Mouse (Mus musculus) myocyte (in vitro differentiated cells): ENCODE results near the gene Dhfr. TPM values are rescaled to one million over a fixed set of nuclear protein-coding genes. Genes with fewer than 3 reads are reported as not detected.

ENCODE experiments used
- H3K27me3 ChIP-seq: one replicate; pipeline ENCODE4 v1.6.1; 2011; ENCODE audit not compliant: control insufficient read depth, insufficient read depth, insufficient read length
- H3K36me3 ChIP-seq: one replicate; pipeline ENCODE4 v1.6.1; 2011; ENCODE audit not compliant: control insufficient read depth, insufficient read depth
- H3K4me2 ChIP-seq: one replicate; pipeline ENCODE4 v1.6.1; 2011; ENCODE audit warnings: low read depth, control low read depth
- H3K4me3 ChIP-seq: one replicate; pipeline ENCODE4 v1.5.1; 2011; ENCODE audit warnings: mild to moderate bottlenecking, control low read depth, moderate library complexity
- H3K79me2 ChIP-seq: one replicate; pipeline ENCODE4 v1.6.1; 2011; ENCODE audit not compliant: control insufficient read depth, insufficient read depth
- H3ac ChIP-seq: one replicate; pipeline ENCODE4 v1.6.1; 2011; ENCODE audit not compliant: control insufficient read depth, insufficient read length
- CEBPB ChIP-seq: IDR thresholded peaks from 2 replicates; pipeline ENCODE4 v1.6.1; 2011; ENCODE audit warnings: mild to moderate bottlenecking, moderate library complexity; ENCODE audit not compliant: poor library complexity, insufficient read depth, severe bottlenecking
- E2F4 ChIP-seq: IDR thresholded peaks from one replicate; pipeline ENCODE4 v1.6.1; 2011; ENCODE audit warnings: mild to moderate bottlenecking, control low read depth, moderate library complexity; ENCODE audit not compliant: insufficient read depth
- MAX ChIP-seq: IDR thresholded peaks from one replicate; pipeline ENCODE4 v1.6.1; 2011; ENCODE audit warnings: low read depth, mild to moderate bottlenecking, control low read depth
- MYOD1 ChIP-seq, 3 experiments: IDR thresholded peaks; one replicate each; pipeline ENCODE4 v1.6.1; 2011; ENCODE audit warnings: control low read depth in 2 of 3, low read depth in 2 of 3, mild to moderate bottlenecking in 2 of 3, moderate library complexity in 1 of 3; ENCODE audit not compliant: insufficient read length in 2 of 3, control insufficient read depth in 1 of 3
- MYOG ChIP-seq, 3 experiments: IDR thresholded peaks; one replicate each; pipeline ENCODE4 v1.6.1; 2011; ENCODE audit warnings: control low read depth in 2 of 3, low read depth in 2 of 3, mild to moderate bottlenecking in 2 of 3; ENCODE audit not compliant: insufficient read length in 2 of 3, control insufficient read depth in 1 of 3, insufficient read depth in 1 of 3
- POLR2A ChIP-seq: IDR thresholded peaks from one replicate; pipeline ENCODE4 v1.6.1; 2011; ENCODE audit warnings: low read depth, mild to moderate bottlenecking, control low read depth, moderate library complexity; ENCODE audit not compliant: insufficient read length
- POLR2AphosphoS2 ChIP-seq: IDR thresholded peaks from one replicate; pipeline ENCODE4 v1.6.1; 2011; ENCODE audit warnings: low read depth, control low read depth; ENCODE audit not compliant: insufficient read length
- REST ChIP-seq: IDR thresholded peaks from one replicate; pipeline ENCODE4 v1.6.1; 2011; ENCODE audit warnings: mild to moderate bottlenecking, control low read depth, moderate library complexity; ENCODE audit not compliant: insufficient read depth, insufficient read length
- SRF ChIP-seq: IDR thresholded peaks from one replicate; pipeline ENCODE4 v1.6.1; 2011; ENCODE audit warnings: low read depth; ENCODE audit not compliant: control insufficient read depth, insufficient read length
- TCF12 ChIP-seq: IDR thresholded peaks from one replicate; pipeline ENCODE4 v1.6.1; 2011; ENCODE audit warnings: mild to moderate bottlenecking, control low read depth; ENCODE audit not compliant: poor library complexity, insufficient read depth, severe bottlenecking
- TCF3 ChIP-seq: IDR thresholded peaks from one replicate; pipeline ENCODE4 v1.6.1; 2011; ENCODE audit warnings: low read depth, control low read depth; ENCODE audit not compliant: insufficient read length
- USF1 ChIP-seq: IDR thresholded peaks from one replicate; pipeline ENCODE4 v1.6.1; 2011; ENCODE audit warnings: low read depth, mild to moderate bottlenecking, control low read depth, moderate library complexity
- polyA plus RNA-seq: library from polyadenylated mRNA; unstranded; fragments of >200 nt; fragmentation: generic; extraction: Trizol; gene quantifications from one replicate; pipeline ENCODE4 v1.2.1, GENCODE M21; 2012; ENCODE audit warnings: missing spikeins

The Dhfr gene
- polyA plus RNA-seq, 1 experiment = 1.3 TPM

DNA sequence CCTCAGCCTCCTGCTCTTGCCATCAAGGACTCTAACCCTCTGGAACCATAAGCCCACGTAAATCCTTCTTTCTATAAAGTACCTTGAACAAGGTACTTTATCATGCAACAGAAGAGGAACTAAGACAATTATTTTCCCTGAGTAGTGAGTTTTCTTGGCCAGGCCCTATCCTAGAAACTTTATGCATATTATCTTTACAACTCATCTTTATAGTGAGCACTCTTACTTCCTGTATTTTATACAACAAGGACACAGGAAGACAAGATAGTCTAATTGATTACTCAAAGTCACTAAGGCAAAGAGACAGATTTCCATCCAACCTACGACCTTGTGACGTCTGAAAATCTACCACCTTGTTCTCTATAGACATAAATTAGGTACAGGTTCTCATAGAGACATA, 14.7 kb upstream of the Dhfr start:
- H3ac ChIP-seq = no peak overlapping the region
- H3K36me3 ChIP-seq = no peaks in the 10 kb centered on the region
- no peak overlapping the region for H3K4me3 ChIP-seq
- no peaks in the 10 kb centered on the region for H3K79me2 ChIP-seq
- no peaks in the 10 kb centered on the region for H3K27me3 ChIP-seq
- H3K4me2 ChIP-seq = no peak overlapping the region
- no peak for TF ChIP-seq MAX
- no peak for TF ChIP-seq POLR2AphosphoS2
- no peak for TF ChIP-seq MYOD1 (IDR thresholded peaks at IDR 0.05; ENCODE audit: control insufficient read depth in 1 of 3, insufficient read length in 2 of 3, low read depth in 2 of 3)
- no peak for TF ChIP-seq USF1
- TF ChIP-seq TCF12 = no peak
- TF ChIP-seq TCF3 = no peak
- TF ChIP-seq REST = no peak
- no peak for TF ChIP-seq CEBPB
- no peak for TF ChIP-seq POLR2A
- no peak for TF ChIP-seq SRF
- TF ChIP-seq MYOG (IDR thresholded peaks at IDR 0.05; ENCODE audit: control insufficient read depth in 1 of 3, insufficient read depth in 1 of 3, insufficient read length in 2 of 3, low read depth in 2 of 3) = no peak
- TF ChIP-seq E2F4 = no peak

DNA sequence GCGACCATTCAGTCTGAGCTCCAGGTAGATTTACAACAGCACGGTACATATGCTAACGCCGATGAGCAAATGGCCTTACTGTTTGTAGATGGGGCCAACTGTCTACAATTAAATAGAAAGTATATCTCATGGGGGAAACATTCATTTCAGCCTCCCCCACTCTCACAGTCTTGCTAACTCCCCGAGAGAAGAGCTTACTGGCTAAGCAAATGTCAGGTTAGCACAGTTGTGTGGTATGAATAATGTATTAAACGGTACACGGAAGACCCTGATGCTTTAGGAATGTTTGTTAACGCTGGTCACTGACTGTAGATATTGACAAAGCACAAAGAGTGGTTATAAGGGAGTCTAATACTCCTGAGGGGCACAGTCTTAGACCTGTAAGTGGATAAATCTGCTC, 10.5 kb upstream of the Dhfr start:
- H3K4me2 ChIP-seq = no peak overlapping the region
- H3ac ChIP-seq = no peak overlapping the region
- H3K27me3 ChIP-seq = no peaks in the 10 kb centered on the region
- H3K36me3 ChIP-seq = no peaks in the 10 kb centered on the region
- no peaks in the 10 kb centered on the region for H3K79me2 ChIP-seq
- H3K4me3 ChIP-seq = no peak overlapping the region
- no peak for TF ChIP-seq TCF12
- no peak for TF ChIP-seq POLR2AphosphoS2
- TF ChIP-seq TCF3 = no peak
- no peak for TF ChIP-seq MYOD1 (IDR thresholded peaks at IDR 0.05; ENCODE audit: control insufficient read depth in 1 of 3, insufficient read length in 2 of 3, low read depth in 2 of 3)
- no peak for TF ChIP-seq REST
- no peak for TF ChIP-seq CEBPB
- no peak for TF ChIP-seq SRF
- no peak for TF ChIP-seq E2F4
- TF ChIP-seq USF1 = no peak
- no peak for TF ChIP-seq POLR2A
- no peak for TF ChIP-seq MYOG (IDR thresholded peaks at IDR 0.05; ENCODE audit: control insufficient read depth in 1 of 3, insufficient read depth in 1 of 3, insufficient read length in 2 of 3, low read depth in 2 of 3)
- no peak for TF ChIP-seq MAX

DNA sequence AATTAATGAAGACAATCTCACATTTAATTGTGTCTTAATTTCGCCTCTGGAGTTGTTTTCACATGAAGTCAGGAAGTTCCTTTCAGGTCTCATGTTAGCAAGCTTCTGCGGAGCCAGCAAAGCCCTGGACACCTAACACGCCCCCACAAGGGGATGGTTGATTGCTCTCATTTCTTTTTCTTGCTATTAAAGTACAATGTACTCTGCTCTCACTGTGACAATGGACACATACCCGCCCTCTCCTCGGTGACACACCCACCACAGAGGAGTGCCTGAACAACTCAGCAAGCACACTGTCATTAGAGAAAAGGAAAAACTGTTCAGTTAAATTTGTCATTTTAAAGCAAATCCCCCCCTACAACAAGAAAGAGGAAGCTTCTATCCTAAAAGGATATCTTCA, 8.2 kb upstream of the Dhfr start:
- Histone ChIP-seq H3K27me3 (no peaks in the 10 kb centered on the region), H3K4me3 (no peak overlapping the region), H3K4me2 (no peak overlapping the region), H3K36me3 (peaks cover 5% of the 10 kb centered on the region), H3ac (no peak overlapping the region), H3K79me2 (no peaks in the 10 kb centered on the region)
- TF ChIP-seq MAX (no peak), TCF3 (no peak), POLR2AphosphoS2 (no peak), POLR2A (no peak), TCF12 (no peak)

GRCm38 (mm10) chr13:92351100-92351499, 3.4 kb upstream of the Dhfr start:
- no peak overlapping the region for H3ac ChIP-seq
- H3K36me3 ChIP-seq = peaks cover 9% of the 10 kb centered on the region
- H3K79me2 ChIP-seq = no peaks in the 10 kb centered on the region
- H3K4me3 ChIP-seq = no peak overlapping the region
- no peak for TF ChIP-seq REST
- no peak for TF ChIP-seq MYOD1 (IDR thresholded peaks at IDR 0.05; ENCODE audit: control insufficient read depth in 1 of 3, insufficient read length in 2 of 3, low read depth in 2 of 3)
- TF ChIP-seq USF1 = no peak
- TF ChIP-seq POLR2AphosphoS2 = no peak
- TF ChIP-seq E2F4 = no peak
- no peak for TF ChIP-seq MYOG (IDR thresholded peaks at IDR 0.05; ENCODE audit: control insufficient read depth in 1 of 3, insufficient read depth in 1 of 3, insufficient read length in 2 of 3, low read depth in 2 of 3)
- TF ChIP-seq TCF12 = no peak
- no peak for TF ChIP-seq CEBPB
- no peak for TF ChIP-seq TCF3
- no peak for TF ChIP-seq SRF
- no peak for TF ChIP-seq POLR2A
- TF ChIP-seq MAX = no peak
- no peaks in the 10 kb centered on the region for H3K27me3 ChIP-seq
- H3K4me2 ChIP-seq = no peak overlapping the region

GRCm38 (mm10) chr13:92353956-92354355, 570 bp upstream of the Dhfr start:
- Histone ChIP-seq H3K27me3 (no peaks in the 10 kb centered on the region), H3K36me3 (peaks cover 9% of the 10 kb centered on the region), H3K4me3 (peak overlapping the region; percentile 43), H3ac (no peak overlapping the region), H3K79me2 (no peaks in the 10 kb centered on the region), H3K4me2 (peak overlapping the region; percentile 88)
- TF ChIP-seq E2F4 = no peak
- no peak for TF ChIP-seq CEBPB
- no peak for TF ChIP-seq REST
- TF ChIP-seq MAX = no peak
- TF ChIP-seq USF1 = no peak
- TF ChIP-seq POLR2A = no peak
- TF ChIP-seq TCF3 = no peak
- no peak for TF ChIP-seq MYOD1 (IDR thresholded peaks at IDR 0.05; ENCODE audit: control insufficient read depth in 1 of 3, insufficient read length in 2 of 3, low read depth in 2 of 3)
- TF ChIP-seq SRF = no peak
- TF ChIP-seq POLR2AphosphoS2 = no peak
- no peak for TF ChIP-seq TCF12
